Mouse (Mus musculus) cerebellum, adult 2 months (tissue): ENCODE results near the gene Slc4a3.

Experiments
- CTCF ChIP-seq: fragments of 200-500 bp; IDR thresholded peaks from 2 replicates; pipeline ENCODE4 v1.5.1; 2011; ENCODE audit warnings: low read depth, mild to moderate bottlenecking, control low read depth, low read length, moderate library complexity, borderline replicate concordance; ENCODE audit not compliant: insufficient read depth
- POLR2A ChIP-seq: fragments of 200-500 bp; IDR thresholded peaks from 2 replicates; pipeline ENCODE4 v1.6.1; 2011; ENCODE audit warnings: low read length, control low read depth, borderline replicate concordance; ENCODE audit not compliant: insufficient read depth

GRCm38 (mm10) chr1:75501905-75502304, 44.2 kb upstream of the Slc4a3 start:
- TF ChIP-seq POLR2A (no peak), CTCF (no peak)
